Mouse (Mus musculus) lung, postnatal 10 days (tissue): ENCODE data around the gene Med13l.

Experiments
- DNase-seq: peaks from one replicate; pipeline ENCODE4 v3.0.0; 2021

Gene Med13l

DNA sequence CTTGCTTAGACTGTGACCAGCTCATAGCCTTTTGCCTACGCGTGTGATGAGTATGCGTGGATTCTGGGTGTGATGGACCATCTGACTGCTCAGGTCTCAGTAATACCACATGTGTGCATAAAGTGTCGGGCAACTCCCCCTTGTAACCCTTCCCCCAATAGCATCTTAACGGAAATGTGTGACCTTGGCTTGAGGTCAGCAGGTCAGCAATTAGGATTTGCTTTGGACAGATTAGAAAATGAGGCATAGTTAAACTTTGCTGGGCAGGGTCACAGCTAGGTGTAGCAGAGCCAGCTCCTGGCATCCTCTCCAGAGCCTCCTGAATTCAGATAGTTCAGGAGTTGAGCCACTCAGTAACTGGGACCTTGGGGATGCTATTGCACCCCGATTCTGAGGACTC lies 1.6 kb upstream of the Med13l start:
- no peak for DNase-seq

- DNase-seq = peak; percentile 86
Measured at GRCm38 (mm10) chr5:118559584-118560384, 695 bp upstream of the Med13l start.

- DNase-seq = peak; percentile 57
Measured at GRCm38 (mm10) chr5:118561086-118561987, 858 bp downstream of the Med13l start.

DNA sequence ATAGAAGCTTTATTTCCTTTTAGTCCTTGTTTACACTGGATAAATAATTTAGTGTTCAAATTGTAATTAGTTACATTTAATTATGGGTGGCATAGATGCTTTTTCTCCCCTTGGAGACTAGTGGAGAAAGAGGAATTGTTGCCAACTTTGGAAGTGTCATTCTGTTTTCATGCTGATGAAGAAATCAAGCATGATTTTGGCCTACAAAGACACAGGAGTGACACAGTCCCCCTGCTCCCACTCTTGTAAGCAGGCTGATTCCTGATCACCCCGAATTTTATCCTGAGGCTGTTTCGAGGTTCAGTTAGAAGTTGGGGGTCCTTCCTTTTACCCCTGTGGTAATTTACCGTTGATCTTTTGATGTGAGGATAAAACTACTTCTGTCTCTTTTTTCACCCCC lies 1.7 kb downstream of the Med13l start:
- no peak for DNase-seq

DNA sequence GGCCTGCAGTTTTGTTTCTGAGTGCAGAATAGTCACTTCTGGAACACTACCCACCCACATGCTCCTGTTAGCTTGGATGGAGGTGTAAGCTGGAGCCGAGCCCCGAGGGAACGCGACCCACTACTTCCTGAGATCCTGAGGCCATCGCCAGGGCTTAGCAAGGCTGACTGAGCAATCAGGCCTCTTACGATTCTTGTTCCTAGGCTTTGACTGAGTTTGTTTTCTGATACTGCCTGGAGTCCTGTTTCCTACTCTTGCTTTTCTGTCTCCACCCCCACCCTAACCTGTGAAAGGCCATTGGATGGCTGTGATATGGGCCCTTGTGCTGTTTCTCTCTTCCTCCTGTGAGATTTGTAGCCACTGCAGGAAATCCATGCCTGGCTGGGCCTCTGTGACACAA lies 3.1 kb downstream of the Med13l start:
- DNase-seq = no peak

DNA sequence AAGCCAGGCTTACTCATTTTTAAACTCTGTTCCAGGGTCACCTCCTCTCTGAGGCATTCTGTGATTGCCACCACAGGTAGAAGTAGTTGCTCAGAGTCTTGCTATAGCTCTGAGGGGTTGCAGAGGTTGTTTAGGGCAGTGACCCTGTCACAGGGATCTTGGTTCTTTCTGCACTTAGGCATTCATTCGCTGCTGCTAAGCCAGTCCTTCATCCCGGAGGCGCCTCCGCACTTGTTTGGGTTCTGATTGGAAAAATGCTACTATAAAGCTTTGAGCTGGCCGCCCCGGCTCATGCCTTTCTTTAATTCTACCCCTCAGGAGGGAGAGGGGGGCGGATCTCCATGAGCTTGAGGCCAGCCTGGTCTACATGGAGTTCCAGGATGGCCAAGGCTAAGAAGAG lies 6.9 kb downstream of the Med13l start:
- DNase-seq = no peak

DNA sequence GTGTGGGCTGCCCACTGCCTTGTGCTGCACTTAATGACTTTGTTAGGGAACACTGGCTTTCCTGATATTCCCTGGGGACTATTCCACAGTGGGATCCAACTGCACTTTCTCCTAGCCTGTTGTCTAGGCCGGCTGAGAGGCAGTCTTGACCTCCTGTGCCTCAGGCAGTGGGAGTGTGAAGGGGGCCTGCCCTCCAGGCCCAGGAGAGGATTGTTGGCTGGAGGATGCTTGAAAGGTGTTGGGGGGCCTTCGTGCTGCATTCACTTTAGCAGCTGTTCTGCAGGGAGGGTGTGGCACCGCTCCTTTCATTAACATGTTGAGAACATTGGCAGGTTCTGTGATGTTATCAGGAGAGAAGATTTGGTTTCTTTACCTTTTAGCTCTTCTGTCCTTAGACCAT lies 8.5 kb downstream of the Med13l start:
- no peak for DNase-seq

- no peak for DNase-seq
Measured at GRCm38 (mm10) chr5:118569606-118570580, 9.4 kb downstream of the Med13l start.

- DNase-seq = no peak
Measured at GRCm38 (mm10) chr5:118571504-118571903, 11.0 kb downstream of the Med13l start.

- no peak for DNase-seq
Measured at GRCm38 (mm10) chr5:118574236-118574635, 13.8 kb downstream of the Med13l start.

- no peak for DNase-seq
Measured at GRCm38 (mm10) chr5:118574997-118575396, 14.5 kb downstream of the Med13l start.

DNA sequence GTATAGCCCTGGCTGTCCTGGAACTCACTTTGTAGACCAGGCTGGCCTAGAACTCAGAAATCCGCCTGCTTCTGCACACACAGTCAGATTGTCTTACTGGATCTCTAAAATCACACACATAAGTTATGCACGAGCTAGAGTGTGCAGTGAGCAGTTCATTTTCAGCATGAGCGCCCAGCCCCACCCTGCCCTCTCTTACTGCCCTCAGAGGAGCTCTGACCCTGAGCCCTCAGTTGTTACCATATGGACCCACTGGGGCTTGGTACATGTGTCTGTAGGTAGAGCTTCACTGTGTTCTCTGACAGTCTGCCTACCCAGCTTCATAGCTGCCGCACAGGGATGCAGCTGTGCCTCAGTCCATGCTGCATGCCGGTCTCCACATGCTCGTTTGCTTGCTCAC lies 15.4 kb downstream of the Med13l start:
- no peak for DNase-seq

GRCm38 (mm10) chr5:118576731-118577130 lies 16.3 kb downstream of the Med13l start:
- DNase-seq = no peak

DNA sequence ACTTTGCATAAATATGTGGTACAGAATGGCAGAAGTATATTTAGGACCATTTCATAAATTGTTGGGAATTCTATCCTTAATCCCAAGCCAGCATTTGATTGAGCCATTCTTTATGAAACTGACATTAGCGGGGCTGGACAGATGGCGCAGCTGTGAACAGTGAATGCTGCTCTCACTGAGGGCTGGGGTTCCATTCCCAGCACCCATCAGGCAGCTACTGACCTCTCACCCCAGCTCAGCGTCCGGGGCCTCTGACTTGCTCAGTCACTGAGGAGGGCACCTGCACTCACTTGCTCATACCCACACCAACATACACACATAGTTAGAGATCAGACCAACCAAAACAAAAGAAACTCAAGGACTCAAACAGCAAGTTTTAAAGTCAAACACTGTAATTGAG lies 24.9 kb downstream of the Med13l start:
- DNase-seq = no peak

DNA sequence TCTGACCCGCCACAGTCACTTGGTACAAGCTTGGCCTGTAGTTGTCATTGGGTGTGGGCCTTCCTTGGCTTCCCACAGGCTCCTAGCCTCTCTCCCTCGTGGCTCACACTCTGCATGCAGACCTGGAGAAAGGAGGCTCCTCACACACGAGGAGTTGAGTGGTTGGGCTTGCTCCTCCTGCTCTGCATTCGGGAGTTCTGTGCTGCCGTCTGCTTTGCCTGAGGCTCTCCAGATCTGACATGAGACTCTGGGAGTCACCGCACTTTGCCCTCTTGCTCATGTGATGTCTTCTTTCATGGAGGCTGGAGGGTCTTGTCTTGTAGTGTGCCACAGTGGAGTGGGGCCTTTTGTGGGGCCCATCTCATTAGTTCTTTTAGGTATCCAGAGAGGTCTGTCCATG lies 26.1 kb downstream of the Med13l start:
- no peak for DNase-seq

DNA sequence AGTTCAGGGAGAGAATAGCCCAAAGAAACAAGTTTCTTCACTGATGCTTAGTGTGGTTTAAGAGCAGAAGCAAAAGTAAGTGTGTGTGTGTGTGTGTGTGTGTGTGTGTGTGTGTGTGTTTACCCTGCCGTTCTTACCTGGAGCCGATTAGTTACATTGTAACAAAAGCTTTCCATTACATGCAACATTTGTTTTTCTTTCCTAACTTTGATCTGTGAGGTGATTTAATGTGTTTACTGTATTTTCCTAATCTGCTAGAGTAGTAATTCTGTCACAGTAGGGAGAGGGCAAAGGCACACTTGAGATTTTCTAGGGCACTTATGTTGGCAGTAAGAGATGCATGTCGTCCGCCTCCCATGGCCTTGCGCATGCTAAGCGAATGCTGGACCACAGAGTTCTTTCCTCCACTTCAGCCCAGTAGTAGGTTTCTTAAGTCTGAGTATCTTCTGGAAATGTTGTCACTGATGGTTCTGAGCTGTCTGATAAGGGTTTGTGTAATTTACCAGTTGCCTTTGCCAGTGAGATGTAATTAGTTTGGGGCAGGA lies 28.0 kb downstream of the Med13l start:
- DNase-seq = no peak

DNA sequence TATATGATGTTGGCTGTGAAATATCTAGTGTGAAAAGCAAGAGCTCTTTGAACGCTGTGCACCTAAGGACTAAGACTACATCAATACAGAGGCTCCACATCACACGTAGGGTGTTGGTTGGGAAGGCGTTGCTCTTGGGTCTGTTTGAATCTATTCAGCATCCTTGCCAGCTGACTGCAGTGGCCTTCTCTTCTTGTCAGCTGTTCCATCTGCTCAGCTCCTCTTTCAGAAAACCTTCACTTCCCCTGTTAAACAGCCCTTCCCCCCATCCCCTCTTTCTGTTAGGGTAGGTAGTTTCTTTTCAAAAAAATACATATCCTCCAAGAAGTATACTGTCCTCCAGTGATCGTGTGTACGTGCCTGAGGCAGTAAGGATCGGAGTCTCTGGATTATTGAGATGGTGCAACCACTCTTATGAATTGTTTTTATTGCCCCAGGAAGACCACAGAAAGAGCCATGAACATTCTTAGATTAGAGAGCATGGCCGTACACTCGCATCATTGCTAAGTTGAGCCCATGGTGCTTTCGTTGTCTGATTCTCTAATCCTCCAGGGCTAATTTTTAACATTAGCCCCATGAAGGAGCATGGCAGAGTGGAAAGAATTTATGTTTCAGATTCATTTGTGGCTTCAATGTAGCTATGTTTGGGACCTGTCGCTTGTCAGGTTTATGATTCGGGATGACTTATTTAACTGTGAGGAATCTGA lies 28.9 kb downstream of the Med13l start:
- no peak for DNase-seq

GRCm38 (mm10) chr5:118590868-118591267 lies 30.4 kb downstream of the Med13l start:
- DNase-seq = no peak

DNA sequence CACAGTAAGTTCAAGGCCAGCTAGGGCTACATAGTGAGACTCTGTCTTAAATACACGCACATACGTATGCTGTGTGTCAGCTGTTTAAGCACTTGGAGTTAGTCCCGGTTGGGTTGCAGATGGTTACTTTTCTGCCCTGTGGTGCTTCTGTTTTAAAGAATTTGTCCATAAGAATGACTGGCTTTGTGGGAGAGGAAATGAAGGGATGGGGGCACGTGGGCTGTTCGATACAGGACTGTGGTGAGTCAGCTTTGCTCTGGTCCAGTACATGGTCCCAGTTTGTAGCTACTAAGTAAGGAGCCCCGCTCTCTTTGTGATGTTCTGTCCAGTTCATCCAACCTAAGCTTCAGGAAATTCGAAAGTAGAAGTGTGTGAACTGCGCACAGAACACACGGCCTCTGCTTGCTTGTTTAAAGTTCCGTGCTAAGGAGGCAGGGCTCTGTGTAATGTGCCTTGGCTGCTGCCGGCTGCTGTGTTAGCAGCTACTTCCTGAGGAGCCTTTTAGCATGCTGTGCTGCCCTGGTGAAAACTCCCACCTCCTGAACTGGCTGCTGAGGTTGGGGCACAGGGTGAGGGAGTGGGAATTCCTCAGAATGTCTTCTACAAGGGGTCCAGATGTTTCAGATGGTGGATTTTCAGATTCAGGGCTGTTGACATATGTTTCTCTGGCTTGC lies 31.5 kb downstream of the Med13l start:
- DNase-seq = peak; percentile 35

- peak; percentile 84 for DNase-seq
Measured at GRCm38 (mm10) chr5:118594470-118595236, 34.2 kb downstream of the Med13l start.
